Mouse (Mus musculus): ENCODE measurements at regions not wholly inside any gene's neighbourhood (a gene's known extent, or its start where the extent isn't known, plus 50 kb on each side); places are given as distances from the start of the nearest gene placed in this dataset.

GRCm38 (mm10) chr14:46661118-46661791, 99.1 kb upstream of the Cdkn3 start:
- no peak for TF ChIP-seq E2F4 (IDR thresholded peaks at IDR 0.05; ENCODE audit: borderline replicate concordance, low read depth, low read length)
- TF ChIP-seq ELF1 (IDR thresholded peaks at IDR 0.05; ENCODE audit: low read depth, low read length) = no peak
- no peak for TF ChIP-seq CTCF (IDR thresholded peaks at IDR 0.05 in 2 of 3, conservative IDR thresholded peaks at IDR 0.05 in 1 of 3; ENCODE audit: control insufficient read depth in 1 of 3, insufficient read depth in 1 of 3, low read depth in 2 of 3, low read length in 3 of 3, poor library complexity in 1 of 3, severe bottlenecking in 1 of 3)
- no peak for TF ChIP-seq UBTF (IDR thresholded peaks at IDR 0.05; ENCODE audit: borderline replicate concordance, insufficient read depth, low read depth, low read length)
- TF ChIP-seq USF2 (IDR thresholded peaks at IDR 0.05; ENCODE audit: borderline replicate concordance in 1 of 2, insufficient read depth in 1 of 2, low read depth in 1 of 2, low read length in 2 of 2) = no peak
- no peak for TF ChIP-seq EP300 (IDR thresholded peaks at IDR 0.05; ENCODE audit: low read depth in 1 of 2, low read length in 2 of 2)
- TF ChIP-seq RCOR1 (IDR thresholded peaks at IDR 0.05; ENCODE audit: low read depth, low read length) = no peak
- no peak for TF ChIP-seq MEF2A (IDR thresholded peaks at IDR 0.05; ENCODE audit: extremely low read depth, insufficient replicate concordance, low read depth, low read length, poor library complexity, severe bottlenecking)
- no peak for TF ChIP-seq USF1 (IDR thresholded peaks at IDR 0.05; ENCODE audit: low read depth, low read length)
- no peak for TF ChIP-seq POLR2A (IDR thresholded peaks at IDR 0.05; ENCODE audit: control insufficient read depth in 1 of 2, insufficient read depth in 1 of 2, low read depth in 1 of 2, low read length in 2 of 2, poor library complexity in 1 of 2)
- TF ChIP-seq ZC3H11A (IDR thresholded peaks at IDR 0.05; ENCODE audit: low read depth, low read length) = no peak
- TF ChIP-seq GABPA (IDR thresholded peaks at IDR 0.05; ENCODE audit: low read depth, low read length) = no peak
- no peak for TF ChIP-seq ZNF384 (IDR thresholded peaks at IDR 0.05; ENCODE audit: low read depth, low read length)
